21 mouse cellular contexts compared by ENCODE assay signal in genomic region chr7:64944175-64944574, GRCm38 (mm10).
"Had no signal": no experiment of that assay in that cellular context is flagged by ENCODE, and none has a peak within 500 bp of the region (broad histone marks: within the 10 kb centered on the region; RNA-seq: fewer than 3 reads in every experiment).

No protein-coding gene starts in this region.

- H3K27me3 ChIP-seq: kidney, embryonic 15.5 days; limb, embryonic 12.5 days; limb, embryonic 15.5 days; neural tube, embryonic 12.5 days; stomach, embryonic 15.5 days had no signal

- H3K9ac ChIP-seq: kidney, embryonic 15.5 days; limb, embryonic 12.5 days; limb, embryonic 15.5 days; liver, embryonic 14.5 days; liver, postnatal 0 days; lung, embryonic 14.5 days; midbrain, embryonic 12.5 days; neural tube, embryonic 12.5 days; stomach, embryonic 15.5 days had no signal

- H3K27ac ChIP-seq: kidney, embryonic 15.5 days; limb, embryonic 12.5 days; limb, embryonic 15.5 days; liver, embryonic 14.5 days; macrophage; midbrain, embryonic 12.5 days; neural tube, embryonic 12.5 days; stomach, embryonic 15.5 days had no signal

- H3K36me3 ChIP-seq: kidney, embryonic 15.5 days; limb, embryonic 12.5 days; limb, embryonic 15.5 days; midbrain, embryonic 12.5 days; neural tube, embryonic 12.5 days; stomach, embryonic 15.5 days had no signal

- DNase-seq: kidney, adult 11 months; kidney, adult 8-10 months; kidney, postnatal 10 days; kidney, postnatal 36 days; left cerebral cortex, postnatal 4 days; liver, postnatal 0 days; lung, embryonic 14.5 days; right cerebral cortex, adult 18-20 months; right cerebral cortex, postnatal 14 days; right cerebral cortex, postnatal 4 days; thymus, postnatal 25 days had no signal

- H3K9me3 ChIP-seq: kidney, embryonic 15.5 days; limb, embryonic 12.5 days; limb, embryonic 15.5 days; midbrain, embryonic 12.5 days; neural tube, embryonic 12.5 days; stomach, embryonic 15.5 days had no signal

- H3K4me1 ChIP-seq: kidney, embryonic 15.5 days; limb, embryonic 12.5 days; midbrain, embryonic 12.5 days; neural tube, embryonic 12.5 days; stomach, embryonic 15.5 days had no signal

- ATAC-seq: liver, postnatal 0 days; lung, postnatal 0 days had no signal

- H3K4me3 ChIP-seq: kidney, embryonic 15.5 days; limb, embryonic 12.5 days; limb, embryonic 15.5 days; midbrain, embryonic 12.5 days; neural tube, embryonic 12.5 days; stomach, embryonic 15.5 days had no signal

- H3K4me2 ChIP-seq: kidney, embryonic 15.5 days; limb, embryonic 12.5 days; limb, embryonic 15.5 days; liver, embryonic 11.5 days; lung, embryonic 14.5 days; midbrain, embryonic 12.5 days; neural tube, embryonic 12.5 days; stomach, embryonic 15.5 days had no signal
